Mouse (Mus musculus) kidney, embryonic 14.5 days (tissue): ENCODE results near the gene Chka. TPM values are rescaled to one million over a fixed set of nuclear protein-coding genes. Genes with fewer than 3 reads are reported as not detected.

ENCODE experiments used
- ATAC-seq: fragments of 200-750 bp; cut with Nextera tagmentation; 2 replicates; pipeline ENCODE4 v1.8.0; 2017; ENCODE audit warnings: moderate number of reproducible peaks, mild to moderate bottlenecking, moderate TSS enrichment, moderate library complexity; ENCODE audit not compliant: low FRiP score, low TSS enrichment
- H3K27ac ChIP-seq: fragments of 300-500 bp; sonication (generic); 2 replicates; pipeline ENCODE4 v1.5.1; 2014; ENCODE audit warnings: low read depth, mild to moderate bottlenecking, low read length, moderate library complexity, mixed read lengths
- H3K27me3 ChIP-seq: fragments of 300-500 bp; sonication (generic); 2 replicates; pipeline ENCODE4 v1.6.1; 2014; ENCODE audit warnings: mild to moderate bottlenecking, low read length; ENCODE audit not compliant: control insufficient read depth, insufficient read depth
- H3K36me3 ChIP-seq: fragments of 300-500 bp; sonication (generic); 2 replicates; pipeline ENCODE4 v1.6.1; 2014; ENCODE audit warnings: low read length, mixed read lengths; ENCODE audit not compliant: control insufficient read depth, insufficient read depth
- H3K4me1 ChIP-seq: fragments of 300-500 bp; sonication (generic); 2 replicates; pipeline ENCODE4 v1.6.1; 2014; ENCODE audit warnings: low read length, mixed read lengths; ENCODE audit not compliant: control insufficient read depth, insufficient read depth
- H3K4me2 ChIP-seq: fragments of 300-500 bp; sonication (generic); replicated peaks from 2 replicates; pipeline ENCODE4 v1.6.1; 2014; ENCODE audit warnings: low read depth, mild to moderate bottlenecking, low read length
- H3K4me3 ChIP-seq: fragments of 300-500 bp; sonication (generic); 2 replicates; pipeline ENCODE4 v1.5.1; 2014; ENCODE audit warnings: mild to moderate bottlenecking, low read length
- H3K9ac ChIP-seq: fragments of 300-500 bp; sonication (generic); 2 replicates; pipeline ENCODE4 v1.6.1; 2014; ENCODE audit warnings: low read depth, mild to moderate bottlenecking, low read length, moderate library complexity
- H3K9me3 ChIP-seq: fragments of 300-500 bp; sonication (generic); 2 replicates; pipeline ENCODE4 v1.6.1; 2016; ENCODE audit warnings: low read length; ENCODE audit not compliant: control insufficient read depth
- WGBS: fragments of 180-500 bp; shearing (Covaris S2); extraction: QIAGEN DNeasy Blood & Tissue Kit; methylation state at CpG from one replicate; pipeline ENCODE4 v1.1.7; 2014; 5-methylcytosine and 5-hydroxymethylcytosine counted together
- polyA plus RNA-seq: library from polyadenylated mRNA; unstranded; fragments of >200 nt; fragmentation: Nextera tagmentation; extraction: Ambion mirVana; gene quantifications from 2 replicates; pipeline ENCODE4 v1.2.1, GENCODE M21; 2014

Gene Chka
- polyA plus RNA-seq, 1 experiment from 2014 or later = 62.6 TPM

- H3K9me3 ChIP-seq = no peaks in the 10 kb centered on the region
- H3K27ac ChIP-seq = no peak overlapping the region
- 95% methylated on average over 1 of the region's 1 CpGs for WGBS
- ATAC-seq = no peak
- H3K27me3 ChIP-seq = no peaks in the 10 kb centered on the region
- no peak overlapping the region for H3K9ac ChIP-seq
- H3K36me3 ChIP-seq = peaks cover 17% of the 10 kb centered on the region
- H3K4me1 ChIP-seq = 0 out of 2 replicates have a peak, but pooled peaks cover 6% of the 10 kb centered on the region
- no peak overlapping the region for H3K4me3 ChIP-seq
- H3K4me2 ChIP-seq = no peak overlapping the region
Measured at GRCm38 (mm10) chr19:3868290-3868689, 16.7 kb downstream of the Chka start.

GRCm38 (mm10) chr19:3871468-3871867, 19.9 kb downstream of the Chka start:
- peaks cover 15% of the 10 kb centered on the region for H3K36me3 ChIP-seq
- H3K9ac ChIP-seq = no peak overlapping the region
- H3K27ac ChIP-seq = no peak overlapping the region
- H3K4me1 ChIP-seq = 0 out of 2 replicates have a peak, but pooled peaks cover 6% of the 10 kb centered on the region
- no peaks in the 10 kb centered on the region for H3K27me3 ChIP-seq
- no peaks in the 10 kb centered on the region for H3K9me3 ChIP-seq
- ATAC-seq = no peak
- H3K4me2 ChIP-seq = no peak overlapping the region
- no peak overlapping the region for H3K4me3 ChIP-seq

- H3K4me2 ChIP-seq = no peak overlapping the region
- H3K9ac ChIP-seq = no peak overlapping the region
- no peaks in the 10 kb centered on the region for H3K9me3 ChIP-seq
- H3K27me3 ChIP-seq = no peaks in the 10 kb centered on the region
- no peak for ATAC-seq
- no peak overlapping the region for H3K4me3 ChIP-seq
- no peak overlapping the region for H3K27ac ChIP-seq
- H3K36me3 ChIP-seq = peaks cover 18% of the 10 kb centered on the region
- 0 out of 2 replicates have a peak, but pooled peaks cover 6% of the 10 kb centered on the region for H3K4me1 ChIP-seq
- 64% methylated on average over 4 of the region's 4 CpGs for WGBS
Measured at GRCm38 (mm10) chr19:3872373-3872772, 20.8 kb downstream of the Chka start.

GRCm38 (mm10) chr19:3875045-3875444, 23.5 kb downstream of the Chka start:
- H3K9ac ChIP-seq = no peak overlapping the region
- H3K4me1 ChIP-seq = 0 out of 2 replicates have a peak, but pooled peaks cover 6% of the 10 kb centered on the region
- WGBS = 88% methylated on average over 7 of the region's 7 CpGs
- peaks cover 18% of the 10 kb centered on the region for H3K36me3 ChIP-seq
- no peak for ATAC-seq
- no peaks in the 10 kb centered on the region for H3K9me3 ChIP-seq
- no peaks in the 10 kb centered on the region for H3K27me3 ChIP-seq
- no peak overlapping the region for H3K4me3 ChIP-seq
- H3K27ac ChIP-seq = no peak overlapping the region
- no peak overlapping the region for H3K4me2 ChIP-seq

- no peak overlapping the region for H3K4me2 ChIP-seq
- H3K9ac ChIP-seq = no peak overlapping the region
- H3K9me3 ChIP-seq = no peaks in the 10 kb centered on the region
- H3K4me3 ChIP-seq = no peak overlapping the region
- no peak for ATAC-seq
- WGBS = 77% methylated on average over 6 of the region's 6 CpGs
- H3K4me1 ChIP-seq = no peaks in the 10 kb centered on the region
- H3K27me3 ChIP-seq = no peaks in the 10 kb centered on the region
- peaks cover 30% of the 10 kb centered on the region for H3K36me3 ChIP-seq
- H3K27ac ChIP-seq = no peak overlapping the region
Measured at GRCm38 (mm10) chr19:3880054-3880848, 28.7 kb downstream of the Chka start.

GRCm38 (mm10) chr19:3882214-3882613, 30.6 kb downstream of the Chka start:
- Histone ChIP-seq H3K4me2 (no peak overlapping the region), H3K27ac (no peak overlapping the region), H3K9me3 (no peaks in the 10 kb centered on the region), H3K36me3 (peaks cover 35% of the 10 kb centered on the region), H3K9ac (no peak overlapping the region), H3K4me1 (no peaks in the 10 kb centered on the region), H3K4me3 (no peak overlapping the region), H3K27me3 (no peaks in the 10 kb centered on the region)
- WGBS = 84% methylated on average over 4 of the region's 4 CpGs
- no peak for ATAC-seq

GRCm38 (mm10) chr19:3884325-3884990, 32.9 kb downstream of the Chka start:
- no peak overlapping the region for H3K4me2 ChIP-seq
- no peak overlapping the region for H3K9ac ChIP-seq
- no peaks in the 10 kb centered on the region for H3K9me3 ChIP-seq
- 79% methylated on average over 6 of the region's 6 CpGs for WGBS
- H3K36me3 ChIP-seq = peaks cover 50% of the 10 kb centered on the region
- H3K27ac ChIP-seq = no peak overlapping the region
- no peaks in the 10 kb centered on the region for H3K4me1 ChIP-seq
- H3K4me3 ChIP-seq = no peak overlapping the region
- no peak for ATAC-seq
- H3K27me3 ChIP-seq = no peaks in the 10 kb centered on the region

GRCm38 (mm10) chr19:3889096-3889495, 37.5 kb downstream of the Chka start:
- ATAC-seq = no peak
- no peak overlapping the region for H3K4me3 ChIP-seq
- H3K27ac ChIP-seq = no peak overlapping the region
- H3K9me3 ChIP-seq = no peaks in the 10 kb centered on the region
- H3K27me3 ChIP-seq = no peaks in the 10 kb centered on the region
- no peak overlapping the region for H3K9ac ChIP-seq
- 90% methylated on average over 5 of the region's 5 CpGs for WGBS
- no peaks in the 10 kb centered on the region for H3K4me1 ChIP-seq
- no peak overlapping the region for H3K4me2 ChIP-seq
- peaks cover 82% of the 10 kb centered on the region for H3K36me3 ChIP-seq

GRCm38 (mm10) chr19:3890181-3890580, 38.6 kb downstream of the Chka start:
- WGBS = 84% methylated on average over 8 of the region's 8 CpGs
- H3K4me3 ChIP-seq = no peak overlapping the region
- H3K4me2 ChIP-seq = no peak overlapping the region
- no peaks in the 10 kb centered on the region for H3K4me1 ChIP-seq
- no peak for ATAC-seq
- no peaks in the 10 kb centered on the region for H3K27me3 ChIP-seq
- H3K27ac ChIP-seq = no peak overlapping the region
- H3K36me3 ChIP-seq = peaks cover 85% of the 10 kb centered on the region
- no peak overlapping the region for H3K9ac ChIP-seq
- H3K9me3 ChIP-seq = no peaks in the 10 kb centered on the region
